Mouse (Mus musculus) forebrain, postnatal 0 days (tissue): ENCODE measurements at regions not wholly inside any gene's neighbourhood (a gene's known extent, or its start where the extent isn't known, plus 50 kb on each side); places are given as distances from the start of the nearest gene placed in this dataset.

Experiments
- ATAC-seq: fragments of 200-750 bp; cut with Nextera tagmentation; 2 replicates; pipeline ENCODE4 v1.8.0; 2017; ENCODE audit warnings: mild to moderate bottlenecking, moderate library complexity
- DNase-seq: peaks from one replicate; pipeline ENCODE4 v3.0.0-alpha.2; 2015
- H3K27ac ChIP-seq: fragments of 300-500 bp; sonication (generic); 2 replicates; pipeline ENCODE4 v1.5.1; 2014; ENCODE audit warnings: low read depth, mild to moderate bottlenecking, antibody characterized with exemption, low read length, moderate library complexity, mixed read lengths
- H3K27me3 ChIP-seq: fragments of 300-500 bp; sonication (generic); 2 replicates; pipeline ENCODE4 v1.6.1; 2014; ENCODE audit warnings: mild to moderate bottlenecking, low read length, mixed read lengths; ENCODE audit not compliant: insufficient read depth
- H3K36me3 ChIP-seq: fragments of 300-500 bp; sonication (generic); 2 replicates; pipeline ENCODE4 v1.6.1; 2014; ENCODE audit warnings: mild to moderate bottlenecking, moderate library complexity; ENCODE audit not compliant: insufficient read depth
- H3K4me1 ChIP-seq: fragments of 300-500 bp; sonication (generic); 2 replicates; pipeline ENCODE4 v1.6.1; 2014; ENCODE audit warnings: antibody characterized with exemption; ENCODE audit not compliant: insufficient read depth
- H3K4me2 ChIP-seq: fragments of 300-500 bp; sonication (generic); 2 replicates; pipeline ENCODE4 v1.6.1; 2014; ENCODE audit warnings: low read depth, mild to moderate bottlenecking, moderate library complexity
- H3K4me3 ChIP-seq: fragments of 300-500 bp; sonication (generic); 2 replicates; pipeline ENCODE4 v1.5.1; 2014; ENCODE audit warnings: low read depth, low read length, mixed read lengths
- H3K9ac ChIP-seq: fragments of 300-500 bp; sonication (generic); 2 replicates; pipeline ENCODE4 v1.6.1; 2014; ENCODE audit warnings: mild to moderate bottlenecking
- H3K9me3 ChIP-seq: fragments of 300-500 bp; sonication (generic); 2 replicates; pipeline ENCODE4 v1.6.1; 2016; ENCODE audit warnings: low read length
- CTCF ChIP-seq: sonication (generic); IDR thresholded peaks from 2 replicates; pipeline ENCODE4 v1.5.1; 2016; ENCODE audit warnings: antibody characterized with exemption, control low read depth, low read depth
- WGBS: fragments of 180-500 bp; shearing (Covaris S2); extraction: QIAGEN DNeasy Blood & Tissue Kit; methylation state at CpG from one replicate; pipeline ENCODE4 v1.1.7; 2014; 5-methylcytosine and 5-hydroxymethylcytosine counted together

DNA sequence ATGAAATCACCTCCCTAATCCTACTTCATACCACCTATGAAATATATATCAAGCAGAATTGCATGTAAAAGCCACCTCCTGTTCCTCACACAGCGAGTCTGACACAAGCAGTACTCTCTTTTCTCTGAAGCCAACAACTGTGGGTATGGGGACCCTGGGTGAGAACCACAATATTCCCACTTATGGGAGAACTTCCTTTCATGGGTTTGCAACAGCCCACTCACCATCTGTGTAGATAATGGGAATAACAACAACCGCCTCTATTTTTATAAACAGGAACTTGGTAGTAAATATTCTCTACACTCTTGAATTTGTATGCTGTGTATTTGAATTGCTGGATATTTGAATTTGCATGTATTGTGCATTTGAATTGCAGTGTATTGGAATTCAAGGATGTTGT, 305.0 kb downstream of the Cmpk2 start:
- 83% methylated on average over 2 of the region's 2 CpGs for WGBS
- no peak for ATAC-seq
- H3K36me3 ChIP-seq, result no peaks in the 10 kb centered on the region
- no peak for TF ChIP-seq CTCF
- H3K9ac ChIP-seq, result no peak overlapping the region
- no peak overlapping the region for H3K4me3 ChIP-seq
- no peaks in the 10 kb centered on the region for H3K4me1 ChIP-seq
- H3K27me3 ChIP-seq, result no peaks in the 10 kb centered on the region
- no peaks in the 10 kb centered on the region for H3K9me3 ChIP-seq
- no peak overlapping the region for H3K27ac ChIP-seq
- no peak overlapping the region for H3K4me2 ChIP-seq
- DNase-seq, result no peak

- no peak for ATAC-seq
- no peaks in the 10 kb centered on the region for H3K36me3 ChIP-seq
- H3K27ac ChIP-seq, result no peak overlapping the region
- no peak overlapping the region for H3K4me2 ChIP-seq
- no peak for TF ChIP-seq CTCF
- 95% methylated on average over 1 of the region's 1 CpGs for WGBS
- H3K27me3 ChIP-seq, result no peaks in the 10 kb centered on the region
- DNase-seq, result no peak
- no peaks in the 10 kb centered on the region for H3K4me1 ChIP-seq
- no peak overlapping the region for H3K9ac ChIP-seq
- H3K9me3 ChIP-seq, result no peaks in the 10 kb centered on the region
- H3K4me3 ChIP-seq, result no peak overlapping the region
These were observed 302.0 kb downstream of the Cmpk2 start for GRCm38 (mm10) chr12:26770753-26771583.

DNA sequence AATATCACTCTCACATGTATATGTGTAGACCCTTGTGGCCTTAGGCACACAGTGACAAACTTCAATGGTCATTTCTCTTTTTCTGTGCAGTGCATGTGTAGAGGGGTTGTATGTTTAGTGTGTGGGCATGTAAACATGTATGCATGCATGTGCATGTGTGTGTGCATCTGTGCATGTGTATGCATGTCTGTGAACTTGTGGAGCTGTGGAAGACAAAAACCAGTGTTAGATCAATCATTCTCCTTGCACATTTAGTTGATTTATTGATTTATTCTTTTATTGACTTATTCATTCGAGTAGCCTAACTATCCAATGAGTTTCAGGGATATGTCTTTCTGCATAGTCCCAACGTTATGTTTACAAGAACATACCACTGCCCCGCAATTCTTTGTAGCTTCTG, 298.5 kb downstream of the Cmpk2 start:
- H3K4me1 ChIP-seq, result no peaks in the 10 kb centered on the region
- WGBS, result 88% methylated on average over 3 of the region's 3 CpGs
- no peaks in the 10 kb centered on the region for H3K27me3 ChIP-seq
- no peaks in the 10 kb centered on the region for H3K36me3 ChIP-seq
- ATAC-seq (no peak), DNase-seq (no peak)
- H3K4me3 ChIP-seq, result no peak overlapping the region
- H3K27ac ChIP-seq, result no peak overlapping the region
- no peaks in the 10 kb centered on the region for H3K9me3 ChIP-seq
- TF ChIP-seq CTCF, result no peak
- H3K9ac ChIP-seq, result no peak overlapping the region
- no peak overlapping the region for H3K4me2 ChIP-seq

- WGBS, result 82% methylated on average over 9 of the region's 9 CpGs
- H3K9me3 ChIP-seq, result no peaks in the 10 kb centered on the region
- H3K4me3 ChIP-seq, result no peak overlapping the region
- no peak for DNase-seq
- H3K4me1 ChIP-seq, result no peaks in the 10 kb centered on the region
- no peak for ATAC-seq
- no peak for TF ChIP-seq CTCF
- no peak overlapping the region for H3K27ac ChIP-seq
- H3K27me3 ChIP-seq, result no peaks in the 10 kb centered on the region
- H3K9ac ChIP-seq, result no peak overlapping the region
- H3K36me3 ChIP-seq, result no peaks in the 10 kb centered on the region
- H3K4me2 ChIP-seq, result no peak overlapping the region
These were observed 289.8 kb downstream of the Cmpk2 start for GRCm38 (mm10) chr12:26758657-26759325.

- no peak for TF ChIP-seq CTCF
- Histone ChIP-seq H3K4me1 (no peaks in the 10 kb centered on the region), H3K4me2 (no peak overlapping the region), H3K9ac (no peak overlapping the region), H3K27ac (no peak overlapping the region), H3K27me3 (no peaks in the 10 kb centered on the region), H3K9me3 (no peaks in the 10 kb centered on the region), H3K36me3 (no peaks in the 10 kb centered on the region), H3K4me3 (no peak overlapping the region)
- WGBS, result 36% methylated on average over 2 of the region's 2 CpGs
- DNase-seq (no peak), ATAC-seq (peak; percentile 66; the same call in 1 of the 2 replicates)
These were observed 287.3 kb downstream of the Cmpk2 start for GRCm38 (mm10) chr12:26756284-26756683.

GRCm38 (mm10) chr12:26754611-26755010, 285.6 kb downstream of the Cmpk2 start:
- H3K9me3 ChIP-seq, result no peaks in the 10 kb centered on the region
- H3K36me3 ChIP-seq, result no peaks in the 10 kb centered on the region
- no peaks in the 10 kb centered on the region for H3K4me1 ChIP-seq
- no peak overlapping the region for H3K9ac ChIP-seq
- H3K27ac ChIP-seq, result no peak overlapping the region
- no peak for ATAC-seq
- DNase-seq, result no peak
- no peaks in the 10 kb centered on the region for H3K27me3 ChIP-seq
- no peak for TF ChIP-seq CTCF
- WGBS, result 66% methylated on average over 2 of the region's 2 CpGs
- no peak overlapping the region for H3K4me3 ChIP-seq
- H3K4me2 ChIP-seq, result no peak overlapping the region

GRCm38 (mm10) chr12:26734558-26734897, 265.5 kb downstream of the Cmpk2 start:
- Histone ChIP-seq H3K4me3 (no peak overlapping the region), H3K27ac (no peak overlapping the region), H3K4me1 (no peaks in the 10 kb centered on the region), H3K36me3 (no peaks in the 10 kb centered on the region), H3K9me3 (no peaks in the 10 kb centered on the region), H3K27me3 (no peaks in the 10 kb centered on the region), H3K9ac (no peak overlapping the region), H3K4me2 (no peak overlapping the region)
- ATAC-seq (no peak), DNase-seq (no peak)
- 22% methylated on average over 3 of the region's 3 CpGs for WGBS
- no peak for TF ChIP-seq CTCF
